Mouse (Mus musculus): ENCODE results near the gene Il1r1. TPM values are rescaled to one million over a fixed set of nuclear protein-coding genes. Genes with fewer than 3 reads are reported as not detected.

The Il1r1 gene
- total and polyA plus RNA-seq, 2 experiments from 2014 or later: 0.49 to 0.71 TPM

DNA sequence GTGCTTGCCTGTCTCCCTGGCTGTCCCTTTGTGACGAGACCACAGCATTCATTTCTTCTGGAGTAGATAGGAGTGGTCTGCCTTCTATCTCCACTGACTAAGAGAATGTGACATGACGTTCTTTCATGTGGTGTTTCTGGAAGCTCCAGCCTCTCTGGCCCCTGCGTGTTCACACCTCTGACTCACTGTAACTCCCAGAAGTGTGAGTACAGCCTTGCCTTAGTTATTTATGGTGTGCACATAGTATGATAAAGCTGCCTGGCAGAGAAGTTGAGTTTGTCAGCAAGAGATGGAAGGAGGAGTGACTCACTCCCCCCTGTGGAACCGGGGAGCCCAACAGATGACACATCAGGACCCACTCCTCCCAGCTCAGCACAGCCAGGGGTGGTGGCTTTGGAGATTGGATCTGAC lies 133.9 kb downstream of the Il1r1 start:
- no peaks in the 10 kb centered on the region for H3K27me3 ChIP-seq (ENCODE audit: insufficient read depth, low read length)

DNA sequence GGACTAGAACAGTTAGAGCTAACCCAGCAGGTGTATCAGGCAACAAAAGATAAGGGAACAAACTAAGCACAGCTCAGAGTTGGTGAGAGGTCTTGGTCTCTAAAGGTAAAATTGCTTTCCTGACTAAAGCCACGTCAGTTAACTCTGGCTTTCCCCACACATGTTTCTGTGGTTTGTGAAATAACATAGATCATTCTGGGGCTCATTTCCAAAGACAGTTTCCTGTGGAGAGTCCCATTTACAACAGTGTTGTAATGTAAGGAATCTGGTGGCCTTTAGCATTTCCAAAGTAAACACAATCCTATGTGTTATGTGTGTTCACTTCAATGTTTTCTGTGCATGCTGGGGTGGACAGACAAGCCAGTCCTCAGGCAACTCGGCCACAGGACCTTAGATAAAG lies 134.9 kb downstream of the Il1r1 start:
- ATAC-seq (ENCODE audit: low FRiP score) (no peak), DNase-seq (ENCODE audit: low spot score) (no peak)
- Histone ChIP-seq H3K9me3 (ENCODE audit: low read length) (no peaks in the 10 kb centered on the region), H3K36me3 (ENCODE audit: insufficient read depth, low read length) (no peaks in the 10 kb centered on the region), H3K4me3 (ENCODE audit: low read depth, low read length) (no peak overlapping the region), H3K27me3 (ENCODE audit: insufficient read depth, low read length) (no peaks in the 10 kb centered on the region), H3K4me1 (ENCODE audit: insufficient read depth, low read length) (no peaks in the 10 kb centered on the region), H3K9ac (replicated peaks; ENCODE audit: low read length, poor library complexity, severe bottlenecking) (no peak overlapping the region), H3K4me2 (ENCODE audit: low read depth, low read length, poor library complexity, severe bottlenecking) (no peak overlapping the region), H3K27ac (ENCODE audit: low read depth, low read length) (no peak overlapping the region)
- WGBS: 69% methylated on average over 2 of the region's 2 CpGs
- no peak for TF ChIP-seq CTCF (IDR thresholded peaks at IDR 0.05)

More for the DNA sequence above, 133.9 kb downstream of the Il1r1 start:
- Histone ChIP-seq H3K4me2 (ENCODE audit: low read depth, low read length, poor library complexity, severe bottlenecking) (no peak overlapping the region), H3K9ac (replicated peaks; ENCODE audit: low read length, poor library complexity, severe bottlenecking) (no peak overlapping the region), H3K27ac (ENCODE audit: low read depth, low read length) (no peak overlapping the region), H3K4me1 (ENCODE audit: insufficient read depth, low read length) (no peaks in the 10 kb centered on the region), H3K9me3 (ENCODE audit: low read length) (no peaks in the 10 kb centered on the region), H3K36me3 (ENCODE audit: insufficient read depth, low read length) (no peaks in the 10 kb centered on the region), H3K4me3 (ENCODE audit: low read depth, low read length) (no peak overlapping the region)
- no peak for TF ChIP-seq CTCF (IDR thresholded peaks at IDR 0.05)
- DNase-seq (ENCODE audit: low spot score) (no peak), ATAC-seq (ENCODE audit: low FRiP score) (no peak)
- WGBS: 82% methylated on average over 4 of the region's 4 CpGs

DNA sequence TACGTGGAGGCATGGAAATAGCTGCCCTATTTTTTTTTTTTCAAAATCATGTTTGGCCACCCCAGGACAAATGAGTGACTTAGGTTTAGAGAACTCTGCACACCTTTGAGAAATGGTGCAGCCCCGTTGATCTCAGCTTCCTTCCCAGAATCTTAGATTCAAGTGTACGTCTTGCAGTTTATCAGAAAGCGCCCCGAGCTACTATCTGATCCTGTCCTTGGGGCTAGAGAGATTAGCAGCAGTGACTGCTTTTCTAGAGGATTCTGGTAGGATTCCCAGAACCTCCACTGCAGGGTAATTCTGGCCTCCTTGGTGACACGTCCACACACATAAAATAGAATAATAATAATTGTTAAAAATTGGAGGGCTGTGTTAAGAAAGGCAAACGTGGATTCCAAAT lies 136.1 kb downstream of the Il1r1 start:
- no peak for DNase-seq (ENCODE audit: low spot score)
- no peaks in the 10 kb centered on the region for H3K4me1 ChIP-seq (ENCODE audit: insufficient read depth, low read length)
- H3K36me3 ChIP-seq (ENCODE audit: insufficient read depth, low read length): no peaks in the 10 kb centered on the region
- no peak overlapping the region for H3K4me2 ChIP-seq (ENCODE audit: low read depth, low read length, poor library complexity, severe bottlenecking)
- no peaks in the 10 kb centered on the region for H3K9me3 ChIP-seq (ENCODE audit: low read length)
- no peak overlapping the region for H3K9ac ChIP-seq (replicated peaks; ENCODE audit: low read length, poor library complexity, severe bottlenecking)
- TF ChIP-seq CTCF (IDR thresholded peaks at IDR 0.05): no peak
- H3K4me3 ChIP-seq (ENCODE audit: low read depth, low read length): no peak overlapping the region
- 58% methylated on average over 7 of the region's 7 CpGs for WGBS
- H3K27ac ChIP-seq (ENCODE audit: low read depth, low read length): no peak overlapping the region
- ATAC-seq (ENCODE audit: low FRiP score): no peak
- no peaks in the 10 kb centered on the region for H3K27me3 ChIP-seq (ENCODE audit: insufficient read depth, low read length)

- ATAC-seq (ENCODE audit: low FRiP score) (no peak), DNase-seq (ENCODE audit: low spot score) (no peak)
- no peak overlapping the region for H3K4me3 ChIP-seq (ENCODE audit: low read depth, low read length)
- H3K27ac ChIP-seq (ENCODE audit: low read depth, low read length): no peak overlapping the region
- no peak overlapping the region for H3K4me2 ChIP-seq (ENCODE audit: low read depth, low read length, poor library complexity, severe bottlenecking)
- no peak overlapping the region for H3K9ac ChIP-seq (replicated peaks; ENCODE audit: low read length, poor library complexity, severe bottlenecking)
- no peaks in the 10 kb centered on the region for H3K9me3 ChIP-seq (ENCODE audit: low read length)
- H3K4me1 ChIP-seq (ENCODE audit: insufficient read depth, low read length): no peaks in the 10 kb centered on the region
- no peaks in the 10 kb centered on the region for H3K36me3 ChIP-seq (ENCODE audit: insufficient read depth, low read length)
- WGBS: 62% methylated on average over 1 of the region's 1 CpGs
- TF ChIP-seq CTCF (IDR thresholded peaks at IDR 0.05): no peak
- no peaks in the 10 kb centered on the region for H3K27me3 ChIP-seq (ENCODE audit: insufficient read depth, low read length)
Measured at GRCm38 (mm10) chr1:40361596-40361995, 136.7 kb downstream of the Il1r1 start.

DNA sequence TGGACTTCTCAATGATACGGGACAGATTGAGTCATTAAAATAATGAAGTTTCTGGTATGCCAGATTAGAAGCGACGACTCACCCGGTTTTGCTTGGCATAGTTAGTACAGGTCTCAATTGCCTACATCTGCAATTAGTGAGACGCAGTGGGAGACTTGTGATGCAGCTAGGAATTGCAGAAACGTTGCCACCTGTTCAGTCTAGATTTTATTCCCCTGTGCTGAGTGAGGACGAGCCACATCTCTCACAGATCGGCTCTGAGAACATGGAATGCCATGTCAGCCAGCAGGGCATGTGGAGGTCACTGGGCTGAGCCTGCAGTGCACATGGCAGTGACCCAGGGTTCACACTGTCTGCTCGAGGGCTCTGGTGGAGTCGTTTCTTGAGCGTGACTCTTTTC lies 137.9 kb downstream of the Il1r1 start:
- ATAC-seq (ENCODE audit: low FRiP score): no peak
- no peak overlapping the region for H3K27ac ChIP-seq (ENCODE audit: low read depth, low read length)
- H3K4me3 ChIP-seq (ENCODE audit: low read depth, low read length): no peak overlapping the region
- DNase-seq (ENCODE audit: low spot score): no peak
- no peaks in the 10 kb centered on the region for H3K9me3 ChIP-seq (ENCODE audit: low read length)
- no peaks in the 10 kb centered on the region for H3K27me3 ChIP-seq (ENCODE audit: insufficient read depth, low read length)
- H3K36me3 ChIP-seq (ENCODE audit: insufficient read depth, low read length): no peaks in the 10 kb centered on the region
- no peak overlapping the region for H3K4me2 ChIP-seq (ENCODE audit: low read depth, low read length, poor library complexity, severe bottlenecking)
- H3K9ac ChIP-seq (replicated peaks; ENCODE audit: low read length, poor library complexity, severe bottlenecking): no peak overlapping the region
- no peaks in the 10 kb centered on the region for H3K4me1 ChIP-seq (ENCODE audit: insufficient read depth, low read length)
- 82% methylated on average over 11 of the region's 11 CpGs for WGBS
- no peak for TF ChIP-seq CTCF (IDR thresholded peaks at IDR 0.05)

Other genes with a start within 250 kb of the Il1r1 start
- gene Il1r2, start 151.0 kb upstream of the Il1r1 start, total RNA-seq (2014; rRNA removed): not detected in 2 replicates
- 0.35 and 0.83 TPM in 2 replicates for gene Il1r2, start 151.0 kb upstream of the Il1r1 start, polyA plus RNA-seq (2015; fragmentation: Nextera tagmentation; extraction: Ambion mirVana)
- gene Il1rl2, start 99.5 kb downstream of the Il1r1 start, total RNA-seq (2014; rRNA removed): 0.38 and 0.82 TPM in 2 replicates
- gene Il1rl2, start 99.5 kb downstream of the Il1r1 start, polyA plus RNA-seq (2015; fragmentation: Nextera tagmentation; extraction: Ambion mirVana): 0.47 and 0.84 TPM in 2 replicates
- 0.09 and 0.33 TPM in 2 replicates for gene Il1rl1, start 204.5 kb downstream of the Il1r1 start, total RNA-seq (2014; rRNA removed)
- gene Il1rl1, start 204.5 kb downstream of the Il1r1 start, polyA plus RNA-seq (2015; fragmentation: Nextera tagmentation; extraction: Ambion mirVana): 0.04 and 0.20 TPM in 2 replicates
- not detected in 2 replicates for gene Il18r1, start 240.5 kb downstream of the Il1r1 start, total RNA-seq (2014; rRNA removed)
- gene Il18r1, start 240.5 kb downstream of the Il1r1 start, polyA plus RNA-seq (2015; fragmentation: Nextera tagmentation; extraction: Ambion mirVana): 0.05 TPM in 1 of 2 replicates, not detected in the other

Data from midbrain, postnatal 0 days (tissue).